Mouse (Mus musculus): ENCODE data around the gene Myo10.

- no peak for TF ChIP-seq CTCF (IDR thresholded peaks at IDR 0.05; ENCODE audit: extremely low read depth, insufficient read depth, low read length)
- no peak for TF ChIP-seq POLR2A (IDR thresholded peaks at IDR 0.05; ENCODE audit: extremely low read depth, insufficient read depth, low read length)
Observed at GRCm38 (mm10) chr15:25715218-25715995, 93.1 kb downstream of the Myo10 start.

All from cortical plate, adult 2 months (tissue).